Mouse (Mus musculus): ENCODE results near the gene Tesk1.

Gene Tesk1

DNA sequence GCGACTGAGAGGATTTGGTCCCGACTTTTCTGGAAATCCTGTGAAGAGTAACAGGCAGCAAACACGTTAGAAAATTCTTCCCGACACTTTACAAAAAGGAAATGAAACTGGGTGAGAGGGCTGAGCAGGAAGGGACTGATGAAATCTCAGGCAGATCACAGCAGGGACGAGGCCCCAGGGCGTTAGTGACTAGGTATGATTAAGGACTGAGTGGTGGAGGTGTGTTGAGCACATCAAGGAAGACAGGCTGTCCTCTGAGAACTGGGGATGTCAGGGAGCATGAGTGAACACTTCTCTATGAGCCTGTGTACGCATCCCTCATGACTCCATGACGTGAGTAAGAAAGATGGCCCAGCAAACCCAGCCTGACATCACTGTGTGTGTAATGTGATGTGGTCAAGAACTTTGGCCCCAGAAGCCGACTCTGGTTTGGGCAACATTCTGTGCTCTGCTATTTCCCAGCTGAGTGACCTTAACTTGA lies 21.9 kb upstream of the Tesk1 start:
- no peak for DNase-seq

DNA sequence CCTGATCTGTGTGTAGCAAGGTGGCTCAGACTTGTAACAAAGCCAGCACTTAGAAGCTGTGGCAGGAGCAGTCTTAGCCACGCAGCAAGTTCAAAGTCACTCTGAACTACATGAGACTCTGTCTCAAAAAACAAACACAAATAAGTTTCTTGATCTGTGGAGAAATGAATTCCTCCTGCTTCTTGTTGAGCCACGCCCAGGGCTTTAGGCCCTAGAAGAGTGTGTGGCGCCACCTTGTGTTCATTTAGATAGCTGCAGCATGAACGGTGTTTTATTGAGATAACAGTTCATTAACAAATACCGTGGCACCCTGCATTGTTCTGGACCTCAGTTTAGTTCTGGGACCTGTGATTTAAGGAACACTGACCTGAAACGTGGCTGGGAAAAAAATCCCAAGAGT lies 21.4 kb upstream of the Tesk1 start:
- DNase-seq: peak; percentile 80 to 88

DNA sequence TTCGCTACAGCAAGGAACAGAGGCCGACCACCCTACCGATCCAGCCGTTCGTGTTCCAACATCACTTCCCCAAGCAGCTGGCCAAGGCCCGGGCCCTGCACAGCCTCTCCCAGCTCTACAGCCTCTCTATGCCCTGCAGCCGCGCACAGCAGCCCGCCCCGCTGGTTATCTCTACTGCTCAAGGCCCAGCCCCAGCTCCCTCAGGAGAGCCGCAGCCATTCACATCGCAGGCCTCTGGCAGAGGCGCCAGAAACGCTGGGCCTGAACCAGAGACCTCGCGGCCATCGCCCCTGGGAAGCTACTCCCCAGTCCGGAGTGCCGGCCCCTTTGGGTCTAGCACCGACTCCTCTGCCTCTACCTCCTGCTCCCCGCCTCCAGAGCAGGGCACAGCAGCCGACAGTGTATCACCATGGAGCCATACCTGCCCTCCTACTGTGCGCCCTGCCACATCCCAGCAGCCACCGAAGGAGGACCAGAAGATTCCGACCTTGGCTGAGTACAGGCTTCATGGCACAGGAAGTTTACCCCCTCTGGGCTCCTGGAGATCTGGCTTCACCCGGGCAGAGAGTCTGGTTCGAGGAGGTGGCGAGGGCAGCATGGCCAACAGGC lies 20.0 kb upstream of the Tesk1 start:
- no peak for DNase-seq

DNA sequence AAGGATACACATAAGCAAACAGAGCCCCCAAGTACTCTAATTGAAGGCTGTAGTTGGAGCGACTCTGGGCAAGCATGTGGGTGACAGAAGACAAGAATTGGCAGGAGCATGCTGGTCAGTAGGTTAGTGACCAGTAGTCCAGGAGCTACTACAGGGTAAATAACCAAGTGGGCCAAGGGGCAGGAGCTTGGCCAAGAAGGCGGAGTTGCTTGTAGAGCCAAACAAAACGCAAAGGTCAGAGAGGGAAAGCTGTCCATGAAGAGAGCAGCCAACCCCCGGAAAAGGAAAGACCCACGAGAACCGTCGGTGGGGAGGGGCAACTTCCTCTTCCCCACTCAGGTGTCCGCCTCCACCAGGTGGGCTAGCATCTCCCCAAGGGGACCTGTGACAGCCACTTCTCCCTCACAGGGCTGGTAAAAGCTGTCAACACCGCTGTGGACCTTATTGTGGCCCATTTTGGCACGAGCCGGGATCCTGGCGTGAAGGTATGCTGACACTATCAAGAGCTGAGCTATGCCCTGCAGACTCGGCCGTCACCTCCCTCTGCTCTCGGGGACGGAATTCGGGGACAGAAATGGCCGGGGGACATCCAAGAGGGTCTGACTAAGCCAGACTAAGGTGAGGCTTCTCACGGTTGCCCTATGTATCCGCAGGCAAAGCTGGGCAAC lies 18.3 kb upstream of the Tesk1 start:
- peak; percentile 83 to 89 for DNase-seq

DNA sequence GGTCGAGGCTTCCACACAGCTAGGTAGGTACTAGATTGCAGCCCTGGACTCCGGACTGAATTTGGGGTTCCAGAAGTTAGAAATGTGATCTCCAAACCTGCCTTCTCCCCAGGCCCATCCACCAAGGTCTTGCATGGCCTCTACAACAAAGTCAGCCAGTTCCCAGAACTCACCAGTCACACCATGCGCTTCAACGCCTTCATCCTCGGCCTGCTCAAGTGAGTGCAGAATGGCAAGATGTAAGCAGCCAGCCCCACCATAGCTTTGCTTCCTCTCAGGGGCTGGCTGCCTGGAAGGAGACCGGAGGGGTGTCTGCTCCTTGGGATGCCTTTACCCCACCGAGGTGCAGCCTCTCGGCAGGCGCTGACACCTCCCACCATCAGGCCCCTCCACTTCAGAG lies 17.7 kb upstream of the Tesk1 start:
- DNase-seq: no peak

DNA sequence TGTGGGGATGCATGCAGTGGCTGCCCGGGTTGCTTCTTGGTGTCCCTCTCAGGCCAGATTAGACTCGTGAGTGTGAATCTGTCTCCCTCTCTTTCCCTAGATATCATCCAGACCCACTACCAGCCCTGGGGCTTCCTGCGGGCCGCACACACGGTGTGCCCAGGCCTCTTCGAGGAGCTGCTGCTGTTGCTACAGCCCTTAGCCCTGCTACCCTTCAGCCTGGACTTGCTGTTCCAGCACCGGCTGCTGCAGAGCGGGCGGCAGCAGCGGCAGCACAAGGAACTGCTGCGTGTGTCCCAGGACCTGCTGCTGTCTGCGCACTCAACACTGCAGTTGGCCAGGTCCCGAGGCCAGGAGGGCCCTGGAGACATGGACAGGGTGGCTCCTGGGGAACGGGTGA lies 16.5 kb upstream of the Tesk1 start:
- DNase-seq: no peak

DNA sequence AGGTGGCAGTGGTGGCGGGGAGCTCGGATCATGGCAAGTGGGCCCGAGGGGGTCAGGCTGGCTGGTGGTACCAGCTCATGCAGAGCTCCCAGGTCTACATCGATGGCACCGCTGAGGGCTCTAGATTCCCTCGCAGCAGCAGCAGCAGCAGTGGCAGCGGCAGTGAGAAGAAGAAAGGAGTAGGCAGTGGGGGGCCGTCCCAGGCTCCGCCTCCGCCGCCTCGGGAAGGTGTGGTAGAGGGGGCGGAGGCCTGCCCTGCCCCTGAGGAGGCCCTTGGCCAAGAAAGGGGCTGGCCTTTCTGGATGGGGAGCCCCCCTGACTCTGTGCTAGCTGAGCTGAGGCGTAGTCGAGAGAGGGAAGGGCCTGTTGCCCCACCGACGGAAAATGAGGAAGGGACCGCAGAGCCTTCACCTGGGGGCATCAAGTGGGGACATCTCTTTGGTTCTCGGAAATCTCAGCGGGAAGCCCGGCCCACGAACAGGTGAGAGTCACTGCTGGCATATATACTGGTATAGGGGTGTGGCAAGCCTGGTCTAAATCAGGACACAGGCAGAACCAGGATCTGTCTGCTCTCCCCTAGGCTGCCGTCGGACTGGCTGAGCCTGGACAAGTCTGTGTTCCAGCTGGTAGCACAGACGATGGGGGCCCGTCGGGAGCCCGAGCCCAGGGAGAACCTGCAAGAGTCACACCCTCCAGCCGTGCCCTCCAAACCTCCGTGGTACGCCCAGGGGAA lies 15.9 kb upstream of the Tesk1 start:
- no peak for DNase-seq

DNA sequence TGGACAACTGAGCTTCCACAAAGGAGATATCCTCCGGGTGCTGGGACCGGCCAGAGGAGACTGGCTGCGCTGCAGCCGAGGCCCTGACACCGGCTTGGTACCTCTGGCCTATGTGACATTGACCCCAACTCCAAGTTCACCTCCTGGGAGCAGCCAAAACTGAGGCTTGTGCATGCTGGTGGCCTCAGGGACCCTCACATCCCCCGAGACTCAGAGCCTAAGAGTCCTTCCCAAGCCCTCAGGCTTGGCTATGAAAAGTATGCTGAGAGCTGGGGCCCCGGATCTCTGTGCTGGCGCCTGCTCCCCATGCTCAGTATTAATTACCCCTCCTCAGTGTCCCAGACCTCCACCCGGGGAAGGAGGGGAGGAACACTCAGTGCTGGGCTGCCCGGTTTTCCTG lies 15.3 kb upstream of the Tesk1 start:
- no peak for DNase-seq

DNA sequence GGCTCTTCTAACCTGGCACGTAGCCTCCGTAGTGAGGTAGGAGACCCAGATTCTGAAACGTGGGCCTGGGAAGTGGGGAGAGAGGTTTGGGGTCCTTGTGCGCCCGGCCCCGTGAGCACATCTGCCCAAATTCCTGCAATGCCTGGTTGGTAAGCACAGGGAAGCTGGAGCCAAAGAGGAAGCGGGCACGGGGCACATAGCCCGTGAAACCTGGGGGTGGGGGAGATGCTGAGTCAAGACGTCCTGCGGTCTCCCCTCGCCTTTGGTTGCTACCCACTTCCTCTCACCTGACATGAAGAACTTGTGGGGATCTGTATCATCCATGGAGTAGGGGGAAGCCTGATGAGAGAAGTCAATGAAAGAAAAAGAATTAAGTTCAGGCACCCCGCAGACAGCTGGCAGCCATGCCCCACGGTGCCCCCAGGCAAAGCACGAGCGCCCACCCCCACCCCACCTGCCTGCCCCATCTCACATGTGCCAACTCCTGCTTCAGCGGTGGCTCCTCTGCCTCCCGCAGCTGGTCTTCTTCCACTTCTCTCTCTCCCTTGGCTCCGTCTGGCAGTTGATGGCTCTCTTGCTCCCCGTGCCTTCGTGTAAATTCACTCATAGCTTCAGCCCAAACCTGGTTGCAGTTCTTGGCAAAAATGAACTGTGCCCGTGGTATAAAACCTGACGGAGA lies 14.1 kb upstream of the Tesk1 start:
- no peak for DNase-seq

DNA sequence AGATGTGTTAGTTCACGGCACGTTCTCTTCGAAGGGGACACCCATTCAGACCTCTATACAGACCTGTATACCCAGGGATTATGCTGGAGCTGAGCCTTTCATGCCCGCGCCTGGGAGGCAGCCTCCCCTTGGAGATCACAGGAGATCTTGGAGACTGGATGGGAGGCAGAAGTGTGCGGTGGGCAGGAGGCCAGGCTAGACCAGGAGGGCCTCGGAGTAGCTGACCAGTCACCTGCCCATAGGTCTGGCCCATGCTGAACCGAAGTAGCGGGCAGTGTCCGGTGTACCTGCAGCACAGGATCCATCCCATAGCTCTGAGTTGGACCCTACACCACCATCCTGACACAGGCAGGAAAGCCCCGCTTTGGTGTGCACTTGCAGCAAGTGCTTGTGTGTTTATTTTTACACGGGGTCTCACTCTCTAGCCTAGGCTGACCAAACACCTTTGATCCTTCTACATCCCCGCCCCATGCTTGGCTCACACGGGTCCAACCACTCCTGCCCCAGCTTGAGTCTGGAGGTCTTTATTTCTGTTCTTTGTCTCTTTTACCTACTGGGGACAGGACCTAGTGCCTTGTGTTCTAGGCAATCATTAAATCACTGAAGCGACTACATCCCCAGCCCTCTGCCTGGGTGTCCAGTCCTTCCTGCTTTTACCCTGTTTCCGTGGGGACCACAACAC lies 13.4 kb upstream of the Tesk1 start:
- DNase-seq: no peak

DNA sequence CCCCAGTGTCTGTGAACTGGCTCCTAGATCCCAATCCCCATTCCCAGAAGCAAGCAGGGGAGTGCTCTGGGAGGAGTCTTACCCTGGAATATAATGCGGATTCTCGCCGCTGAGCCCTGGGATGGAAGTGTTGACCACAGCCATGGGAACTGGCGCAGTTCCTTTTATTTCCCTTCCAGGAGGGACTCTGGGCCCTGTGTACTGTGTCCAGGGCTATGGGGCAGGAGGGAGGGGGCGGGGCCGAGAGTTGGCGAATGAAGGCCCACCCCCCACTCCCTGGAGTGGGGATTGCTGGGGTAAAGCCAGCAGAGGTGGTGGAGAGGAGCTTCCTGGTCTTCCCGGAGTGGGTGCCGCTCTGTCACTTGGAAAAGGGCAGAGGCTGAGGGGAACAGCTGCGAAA lies 12.8 kb upstream of the Tesk1 start, which contains the start of gene Fam166b:
Gene Fam166b (minus strand): TSS at position 189 of the 400 bp plus-strand sequence.
- no peak for DNase-seq

DNA sequence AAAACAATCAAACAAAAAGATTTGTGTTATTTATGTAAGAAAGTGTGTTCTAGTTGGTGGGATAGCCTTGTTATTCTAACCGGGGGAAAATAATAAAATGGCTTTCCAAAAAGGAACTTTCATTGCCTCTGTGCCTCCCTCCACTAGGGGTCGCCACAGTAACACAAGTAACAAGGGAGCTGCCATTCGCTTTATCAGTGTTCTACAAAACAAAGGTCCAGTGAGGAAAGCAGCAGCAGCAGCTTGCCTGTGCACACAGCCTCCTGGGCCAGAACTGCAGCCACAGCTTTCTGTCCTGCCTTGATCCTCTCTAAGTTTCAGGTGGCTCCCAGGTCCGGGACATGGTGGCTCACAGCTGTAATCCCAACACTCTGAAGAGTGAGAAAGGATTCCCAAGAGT lies 10.0 kb upstream of the Tesk1 start:
- peak; percentile 77 to 87 for DNase-seq

DNA sequence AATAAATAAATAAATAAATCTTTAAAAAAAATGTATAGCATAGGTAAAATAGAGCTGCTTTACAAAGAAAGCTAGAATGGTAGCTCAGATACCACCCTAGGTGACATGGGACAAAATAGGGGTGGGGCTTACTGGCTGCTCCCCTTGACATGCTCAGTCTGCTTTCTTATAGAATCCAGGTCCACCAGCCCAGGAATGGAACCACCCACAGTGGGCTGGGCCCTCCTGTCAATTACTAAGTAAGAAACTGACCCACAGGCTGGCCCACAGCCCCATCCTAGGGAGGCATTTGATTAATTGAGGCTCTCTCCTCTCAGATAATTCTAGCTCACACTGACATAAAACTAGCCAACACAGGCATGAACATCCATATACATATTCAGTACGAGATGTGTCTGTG lies 8.9 kb upstream of the Tesk1 start:
- DNase-seq: no peak

DNA sequence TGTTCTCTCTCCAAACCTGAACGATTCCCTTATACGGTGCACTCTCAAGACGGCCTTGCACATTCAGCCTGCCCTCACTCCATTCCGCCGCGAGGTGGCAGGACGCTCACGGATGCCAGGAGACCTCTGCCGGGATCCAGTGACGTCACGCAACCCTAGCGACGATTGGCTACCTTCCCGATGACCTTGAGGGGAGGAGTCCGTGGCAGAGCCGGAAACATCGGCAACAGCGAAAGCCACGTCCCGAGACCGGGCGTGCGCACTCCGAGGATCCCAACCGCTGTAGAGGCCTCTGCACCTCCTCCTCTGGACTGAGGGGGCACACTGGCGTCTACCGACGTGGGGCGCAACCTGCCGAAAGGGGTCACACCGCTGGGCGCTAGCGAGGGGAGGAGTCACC lies 305 bp downstream of the Tesk1 start:
- peak; percentile 99 to 100 for DNase-seq

DNA sequence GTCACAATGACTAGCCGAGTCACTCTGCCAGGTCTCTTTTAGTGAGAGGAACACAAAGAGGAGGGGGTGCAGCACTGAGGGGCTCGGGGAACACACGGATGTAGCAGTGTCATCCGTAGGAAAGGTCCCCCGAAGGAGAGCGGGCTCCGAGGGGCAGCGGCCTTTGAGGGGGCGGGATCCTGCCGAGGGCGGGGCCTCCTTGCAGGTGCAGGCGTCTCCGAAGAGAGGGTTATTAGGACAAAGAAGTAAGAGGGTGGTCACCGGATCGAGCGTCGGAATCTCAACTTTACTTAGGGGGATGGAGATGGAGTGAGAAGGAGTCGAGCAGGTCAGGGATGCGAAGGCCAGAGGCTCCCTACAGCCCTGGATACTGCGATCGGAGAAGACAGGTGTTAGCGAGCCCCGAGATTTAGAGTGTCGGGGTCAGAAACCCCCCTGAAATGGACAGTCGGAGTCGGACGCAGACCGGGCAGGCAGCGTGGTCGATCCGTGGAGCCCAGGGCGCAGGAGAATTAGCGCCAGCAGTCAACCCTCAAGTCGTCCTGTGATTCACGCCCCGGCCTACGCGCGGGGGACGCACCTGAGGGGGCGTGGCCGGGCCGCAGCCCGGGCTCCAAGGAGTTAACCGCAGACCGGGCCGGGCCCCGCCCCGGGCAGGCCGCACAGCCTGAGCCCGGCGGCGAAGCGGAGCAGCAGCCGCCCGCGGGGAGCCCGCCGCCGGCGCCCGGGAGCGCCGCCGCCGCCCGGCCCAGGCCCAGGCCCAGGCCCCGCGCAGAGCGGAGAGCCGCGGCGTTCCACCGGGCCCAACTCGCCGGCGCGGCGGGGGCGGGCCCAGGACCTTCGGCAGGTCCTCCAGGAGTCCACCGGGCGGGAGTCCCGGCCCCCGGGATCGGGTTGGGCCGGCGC lies 970 bp downstream of the Tesk1 start:
- peak; percentile 78 to 81 for DNase-seq

DNA sequence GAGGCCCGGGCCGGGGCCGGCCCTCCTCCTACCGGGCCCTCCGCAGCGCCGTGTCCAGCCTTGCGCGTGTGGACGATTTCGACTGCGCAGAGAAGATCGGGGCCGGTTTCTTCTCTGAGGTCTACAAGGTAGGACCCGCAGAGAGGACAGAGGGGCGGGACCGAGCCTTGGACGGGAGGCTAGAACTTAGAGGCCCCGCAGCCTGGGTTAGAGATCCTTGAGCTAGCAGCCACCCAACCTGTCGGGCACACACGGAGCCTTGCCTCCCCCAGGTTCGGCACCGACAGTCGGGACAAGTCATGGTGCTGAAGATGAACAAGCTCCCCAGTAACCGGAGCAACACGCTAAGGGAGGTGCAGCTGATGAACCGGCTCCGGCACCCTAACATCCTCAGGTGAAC lies 1.8 kb downstream of the Tesk1 start:
- DNase-seq: peak in 1 of 2 experiments; percentile 35

DNA sequence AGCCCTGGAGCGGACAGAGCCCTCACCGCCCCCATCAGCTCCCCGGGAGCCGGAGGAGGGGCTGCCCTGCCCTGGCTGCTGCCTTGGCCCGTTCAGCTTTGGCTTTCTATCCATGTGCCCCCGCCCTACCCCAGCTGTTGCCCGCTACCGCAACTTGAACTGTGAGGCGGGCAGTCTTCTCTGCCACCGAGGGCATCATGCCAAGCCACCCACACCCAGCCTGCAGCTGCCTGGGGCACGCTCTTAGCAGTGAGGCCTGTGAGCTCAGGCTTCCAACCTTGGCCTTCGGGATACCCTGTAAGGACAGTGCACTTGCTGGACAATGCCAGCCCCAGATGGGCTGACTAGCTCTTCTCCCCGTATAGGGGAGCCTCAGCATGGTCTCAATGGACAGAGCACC lies 5.5 kb downstream of the Tesk1 start:
- no peak for DNase-seq

DNA sequence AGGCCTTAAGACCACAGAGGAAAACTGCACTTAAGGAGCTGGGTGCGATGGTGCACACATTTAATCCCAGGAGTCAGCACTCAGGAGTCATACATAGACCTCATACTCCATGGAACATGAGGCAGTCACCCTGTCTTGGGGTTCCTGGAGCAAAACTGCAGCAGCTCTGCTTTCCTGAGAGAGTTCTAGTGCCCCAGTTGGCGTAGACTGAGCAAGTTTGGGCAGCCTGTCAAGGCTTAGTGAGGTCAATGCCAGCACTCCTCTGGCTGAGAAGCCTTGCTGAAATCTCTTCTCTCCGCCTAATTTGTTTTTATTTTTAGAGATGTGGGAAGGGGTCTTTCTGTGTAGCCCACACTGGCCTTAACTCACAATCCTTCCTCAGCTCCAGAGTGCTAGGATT lies 6.8 kb downstream of the Tesk1 start:
- DNase-seq: no peak

DNA sequence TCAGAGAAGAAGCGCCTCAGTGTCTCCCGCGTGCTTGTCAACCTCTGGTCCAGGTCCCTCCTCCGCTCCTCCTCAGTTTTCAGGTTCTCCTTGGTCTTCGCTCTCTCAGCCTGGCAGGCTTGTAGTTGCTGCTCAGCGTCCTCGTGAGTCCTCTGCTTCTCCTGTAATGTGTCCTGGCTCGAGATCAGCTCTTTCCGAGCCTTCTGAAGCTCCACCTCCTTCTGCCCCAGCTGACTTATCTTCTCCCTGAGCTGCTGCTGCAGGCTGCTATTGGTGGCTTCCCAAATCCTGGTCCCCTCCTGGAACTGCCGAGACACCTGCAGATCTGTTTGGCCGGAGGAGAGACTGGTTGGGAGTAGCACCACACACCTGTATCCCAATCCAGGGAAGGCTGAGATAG lies 10.6 kb downstream of the Tesk1 start:
- no peak for DNase-seq

DNA sequence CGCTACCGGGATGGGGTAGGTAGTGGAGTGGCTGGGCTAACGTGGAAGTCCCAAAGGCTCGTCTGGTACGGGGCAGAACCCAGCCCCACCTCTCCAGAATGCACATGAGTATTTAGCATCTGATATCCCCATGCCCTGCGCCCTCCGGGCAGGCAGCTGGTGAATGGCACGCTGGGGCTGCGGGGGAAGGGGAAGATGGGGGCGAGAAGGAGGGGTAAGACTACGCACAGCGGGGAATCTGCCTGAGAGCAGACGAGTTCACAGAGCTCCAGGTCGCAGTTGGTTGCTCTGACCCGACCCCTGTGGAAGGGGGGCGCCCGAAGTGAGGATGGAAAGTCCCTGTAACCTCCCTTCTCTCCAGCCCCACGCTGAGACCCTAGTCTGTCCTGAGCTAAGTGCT lies 11.7 kb downstream of the Tesk1 start:
- DNase-seq: no peak

DNA sequence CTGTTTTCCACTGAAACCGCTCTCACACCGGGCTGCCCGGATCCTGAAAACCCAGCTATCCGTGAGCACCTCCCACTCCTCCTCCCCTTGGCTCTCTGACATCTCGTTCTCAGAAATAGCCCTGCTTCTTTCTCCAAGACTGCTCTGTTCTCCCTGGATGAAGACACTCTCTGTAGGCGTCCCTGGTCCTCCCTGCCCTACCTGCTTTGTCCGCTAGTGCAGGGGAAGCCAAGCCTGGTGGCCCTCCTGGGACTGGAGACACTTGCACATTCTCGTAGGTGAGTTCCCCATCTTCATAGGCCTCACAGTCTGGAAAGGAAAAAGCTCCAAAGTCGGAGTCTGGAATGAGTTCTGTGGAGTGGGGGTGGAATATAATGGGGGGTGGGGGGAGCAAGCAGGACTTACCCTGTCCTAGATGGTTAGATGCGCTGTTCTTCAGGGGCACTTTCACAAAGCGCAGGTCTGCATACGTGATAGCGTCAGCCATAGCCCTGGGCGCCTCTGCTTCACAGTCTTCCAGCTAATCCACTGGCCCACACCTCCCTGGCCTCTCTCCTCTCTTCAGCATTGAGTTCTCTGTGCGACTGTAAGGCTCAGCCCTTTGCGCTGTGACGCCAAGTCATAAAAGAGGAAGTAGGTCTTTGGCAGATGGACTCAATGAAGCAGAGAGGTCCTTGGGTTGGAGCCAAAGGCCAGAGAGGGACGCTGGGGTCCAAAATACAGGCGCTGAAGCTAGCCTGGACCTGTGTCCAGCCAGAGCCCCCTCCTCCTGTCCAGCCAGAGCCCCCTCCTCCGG lies 12.5 kb downstream of the Tesk1 start, which contains the start of gene Cd72:
Gene Cd72 (minus strand): TSS at position 588 of the 796 bp plus-strand sequence.
- no peak for DNase-seq
